In the genomic region with DNA sequence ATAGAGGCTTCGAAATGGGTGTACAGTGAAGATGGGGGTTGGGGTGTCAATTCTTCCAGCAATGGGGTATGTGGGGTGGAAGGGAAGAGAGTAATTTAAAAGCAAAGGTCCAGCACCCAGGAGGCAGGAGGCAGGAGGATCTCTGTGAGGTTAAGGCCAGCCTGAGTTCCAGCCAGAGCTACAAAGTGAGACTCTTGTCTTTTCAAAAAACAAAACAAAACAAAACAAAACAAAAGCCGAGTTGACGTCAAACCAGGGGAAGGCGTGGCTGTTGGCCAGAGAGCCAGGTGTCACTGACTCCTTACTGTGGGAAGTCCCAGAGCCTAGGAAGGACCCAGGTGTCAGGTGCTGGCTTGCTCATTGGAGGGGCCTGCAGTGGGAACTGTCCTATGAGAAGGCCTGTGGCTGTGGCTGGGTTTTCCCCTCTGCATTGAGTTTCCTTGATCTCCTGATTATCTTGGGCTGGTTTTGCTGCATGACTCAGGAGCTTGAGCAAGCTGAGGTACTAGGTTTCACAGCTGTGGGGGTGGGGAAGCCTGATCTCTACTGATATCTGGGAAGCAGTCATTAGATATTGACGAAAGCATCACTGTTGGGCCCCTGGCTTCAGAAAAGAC, we compare ENCODE assay signal across 8 mouse cellular contexts. TPM values are rescaled to one million over a fixed set of nuclear protein-coding genes. Genes with fewer than 3 reads are reported as not detected.
DNase-seq lines count a peak whose midpoint lies in the region; TF ChIP-seq lines count a peak whose summit lies in the region.

No protein-coding gene starts in this region.

- intact Hi-C loops in heart, postnatal 36 days (cut with DNase I) = no loop called here
- intact Hi-C loops in left cerebral cortex, postnatal 25 days (cut with DNase I) = no loop called here

- H3K9me3 ChIP-seq in hindbrain, embryonic 10.5 days = 0 out of 2 replicates have a peak, but pooled peaks cover 4% of the 10 kb centered on the region

- peaks cover 21% of the 10 kb centered on the region for H3K4me1 ChIP-seq in small intestine, adult 2 months (ENCODE audit: control insufficient read depth, insufficient read depth, insufficient read length, low read length)
- H3K4me1 ChIP-seq in hindbrain, embryonic 10.5 days (replicated peaks) = peaks cover 35% of the 10 kb centered on the region

- no peaks in the 10 kb centered on the region for H3K27me3 ChIP-seq in small intestine, adult 2 months (ENCODE audit: control insufficient read depth, insufficient read depth, low read length)
- H3K27me3 ChIP-seq in hindbrain, embryonic 10.5 days (ENCODE audit: insufficient read depth, poor library complexity, severe bottlenecking) = no peaks in the 10 kb centered on the region

- 36% methylated on average over 5 of the region's 5 CpGs for WGBS in large intestine, adult 2 months
- WGBS in small intestine, adult 2 months = 24% methylated on average over 5 of the region's 5 CpGs
- WGBS in hindbrain, embryonic 10.5 days = 64% methylated on average over 5 of the region's 5 CpGs

- no peak overlapping the region for H3K4me3 ChIP-seq in small intestine, adult 2 months (ENCODE audit: low read depth, low read length)
- no peak overlapping the region for H3K4me3 ChIP-seq in hindbrain, embryonic 10.5 days

- H3K27ac ChIP-seq in small intestine, adult 2 months (ENCODE audit: insufficient read depth, low read depth, low read length) = peak overlapping the region; percentile 54
- H3K27ac ChIP-seq in hindbrain, embryonic 10.5 days = no peak overlapping the region

- no peak; the same call in 1 of the 2 replicates for TF ChIP-seq CTCF in small intestine, adult 2 months (IDR thresholded peaks at IDR 0.05; ENCODE audit: extremely low read depth, insufficient read length, insufficient replicate concordance, low read depth, low read length)

- DNase-seq in heart, adult 11 months = peak; percentile 92
- DNase-seq in heart, postnatal 36 days = no peak
- DNase-seq in T-cell, adult 2 months (ENCODE audit: low spot score) = peak; percentile 94
- DNase-seq in large intestine, adult 2 months (ENCODE audit: low read depth, low spot score) = peak; percentile 64
- no peak for DNase-seq in hindbrain, embryonic 10.5 days (ENCODE audit: low spot score)
- no peak for DNase-seq in left cerebral cortex, postnatal 25 days (ENCODE audit: low spot score in 2 of 2)
- no peak for DNase-seq in testis, postnatal 14 days (ENCODE audit: low spot score)

- H3K36me3 ChIP-seq in small intestine, adult 2 months (ENCODE audit: control insufficient read depth, insufficient read depth, low read length) = no peaks in the 10 kb centered on the region
- H3K36me3 ChIP-seq in hindbrain, embryonic 10.5 days = no peaks in the 10 kb centered on the region

- no peak for TF ChIP-seq POLR2A in small intestine, adult 2 months (IDR thresholded peaks at IDR 0.05; ENCODE audit: low read depth, low read length)

RNA-seq across cellular contexts. Expression of gene Ptp4a2, which starts 17.2 kb away (rescaled TPM):
- total RNA-seq in heart, postnatal 36 days (2021) = 100 to 1,000 TPM; 203 to 210 TPM
- 37.8 and 39.6 TPM in 2 replicates for polyA plus RNA-seq in large intestine, adult 2 months (2012; rRNA removed)
- polyA plus RNA-seq in small intestine, adult 2 months (2012; rRNA removed) = 8.9 and 21.1 TPM in 2 replicates
- 230 and 278 TPM in 2 replicates for polyA plus RNA-seq in hindbrain, embryonic 10.5 days (2016; fragmentation: Nextera tagmentation; extraction: Ambion mirVana)
- 100 to 1,000 TPM; 115 to 138 TPM for total RNA-seq in left cerebral cortex, postnatal 25 days (2021)

RNA-seq across cellular contexts. Expression of gene Khdrbs1, which starts 51.7 kb away (rescaled TPM):
- 10 to 100 TPM; 35.4 to 44.2 TPM for total RNA-seq in heart, postnatal 36 days (2021)
- 13.9 and 16.1 TPM in 2 replicates for polyA plus RNA-seq in large intestine, adult 2 months (2012; rRNA removed)
- 29.4 and 58.7 TPM in 2 replicates for polyA plus RNA-seq in small intestine, adult 2 months (2012; rRNA removed)
- polyA plus RNA-seq in hindbrain, embryonic 10.5 days (2016; fragmentation: Nextera tagmentation; extraction: Ambion mirVana) = 160 and 168 TPM in 2 replicates
- 10 to 100 TPM; 87.6 to 88.7 TPM for total RNA-seq in left cerebral cortex, postnatal 25 days (2021)

Comparison
In these comparisons a context has a peak if more than half of its experiments do, and no peak if none do; other contexts are left out.
1. DNase-seq: peak in heart, adult 11 months (single experiment), T-cell, adult 2 months (single experiment) and large intestine, adult 2 months (single experiment); none in heart, postnatal 36 days (0 of 2), hindbrain, embryonic 10.5 days (single experiment), left cerebral cortex, postnatal 25 days (0 of 2) and testis, postnatal 14 days (single experiment).